Mouse (Mus musculus) megakaryocyte progenitor cell, adult 5-6 weeks (primary cell): ENCODE data around the gene Olfr1396. TPM values are rescaled to one million over a fixed set of nuclear protein-coding genes. Genes with fewer than 3 reads are reported as not detected.

Source experiments
- ATAC-seq: replicated peaks from 2 replicates; pipeline ENCODE4 v1.8.0; 2016; ENCODE audit warnings: mild to moderate bottlenecking, moderate TSS enrichment, inconsistent platforms; ENCODE audit not compliant: poor library complexity
- total RNA-seq, 2 experiments: library from RNA; stranded (forward) in 1 of 2; stranded (reverse) in 1 of 2; fragments of 157-497, 149-512 nt in 1 of 2; fragments of 200-1000 nt in 1 of 2; gene quantifications; 2 replicates each; pipeline versions ENCODE4 v1.2.3 to v1.2.4; 2015 to 2017

Olfr1396 gene
- total RNA-seq, 2 experiments from 2014 or later: not detected

- ATAC-seq: no peak
These were observed 23.5 kb downstream of the Olfr1396 start for GRCm38 (mm10) chr11:49091171-49091570.

GRCm38 (mm10) chr11:49090551-49090950 is 24.1 kb downstream of the Olfr1396 start:
- ATAC-seq: no peak

GRCm38 (mm10) chr11:49089735-49090507 is 24.8 kb downstream of the Olfr1396 start:
- no peak for ATAC-seq

GRCm38 (mm10) chr11:49088990-49089652 is 25.6 kb downstream of the Olfr1396 start:
- ATAC-seq: no peak

- peak; percentile 73 for ATAC-seq
These were observed 26.7 kb downstream of the Olfr1396 start for GRCm38 (mm10) chr11:49087830-49088616.

GRCm38 (mm10) chr11:49086858-49087361 is 27.8 kb downstream of the Olfr1396 start:
- ATAC-seq: peak; percentile 15

- peak; percentile 12; the same call in 1 of the 2 replicates for ATAC-seq
These were observed 29.8 kb downstream of the Olfr1396 start for GRCm38 (mm10) chr11:49084875-49085274.

- ATAC-seq: no peak
These were observed 30.3 kb downstream of the Olfr1396 start for GRCm38 (mm10) chr11:49084385-49084784.

GRCm38 (mm10) chr11:49083808-49084207 is 30.9 kb downstream of the Olfr1396 start:
- peak; percentile 27 for ATAC-seq

- ATAC-seq: no peak; the same call in 1 of the 2 replicates
These were observed 31.5 kb downstream of the Olfr1396 start for GRCm38 (mm10) chr11:49083146-49083545.

- ATAC-seq: no peak
These were observed 32.8 kb downstream of the Olfr1396 start for GRCm38 (mm10) chr11:49081886-49082285.

- ATAC-seq: no peak
These were observed 33.3 kb downstream of the Olfr1396 start for GRCm38 (mm10) chr11:49081356-49081755.

- no peak for ATAC-seq
These were observed 34.0 kb downstream of the Olfr1396 start for GRCm38 (mm10) chr11:49080636-49081035.

GRCm38 (mm10) chr11:49078719-49079118 is 36.0 kb downstream of the Olfr1396 start:
- ATAC-seq: no peak

GRCm38 (mm10) chr11:49077012-49077411 is 37.7 kb downstream of the Olfr1396 start:
- no peak for ATAC-seq

- ATAC-seq: peak; percentile 82
These were observed 38.5 kb downstream of the Olfr1396 start, which contains the start of gene Ifi47 for GRCm38 (mm10) chr11:49076001-49076757. Gene Ifi47 (plus strand): TSS chr11:49076587.

- ATAC-seq: peak; percentile 69
These were observed 46.3 kb downstream of the Olfr1396 start for GRCm38 (mm10) chr11:49068358-49068757.

GRCm38 (mm10) chr11:49063713-49064469 is 50.8 kb downstream of the Olfr1396 start, which contains the start of gene Tgtp2:
Gene Tgtp2 (minus strand): TSS chr11:49064206.
- peak; percentile 26 for ATAC-seq

GRCm38 (mm10) chr11:49061865-49062264 is 52.8 kb downstream of the Olfr1396 start:
- peak; percentile 64 for ATAC-seq
